Mouse (Mus musculus) embryonic fibroblast, embryonic 13.5 days (primary cell): ENCODE measurements around the gene Cdc42ep2.

Experiments used
- CTCF ChIP-seq: IDR thresholded peaks from 2 replicates; pipeline ENCODE4 v1.5.1; 2011; ENCODE audit warnings: mild to moderate bottlenecking, control low read depth, low read length, moderate library complexity, borderline replicate concordance; ENCODE audit not compliant: insufficient read depth
- POLR2A ChIP-seq: IDR thresholded peaks from 2 replicates; pipeline ENCODE4 v1.6.1; 2011; ENCODE audit warnings: low read depth, mild to moderate bottlenecking, control low read depth, low read length, moderate library complexity

- TF ChIP-seq CTCF, result no peak
- no peak for TF ChIP-seq POLR2A
These were observed 27.0 kb upstream of the Cdc42ep2 start for GRCm38 (mm10) chr19:5951631-5952030.
